Mouse (Mus musculus) hindbrain, embryonic 16.5 days (tissue): ENCODE data around the gene Trappc3l. TPM values are rescaled to one million over a fixed set of nuclear protein-coding genes. Genes with fewer than 3 reads are reported as not detected.

ENCODE experiments used
- ATAC-seq: fragments of 200-750 bp; cut with Nextera tagmentation; 2 replicates; pipeline ENCODE4 v1.8.0; 2017; ENCODE audit warnings: moderate TSS enrichment, moderate library complexity
- H3K27ac ChIP-seq: fragments of 300-500 bp; sonication (generic); 2 replicates; pipeline ENCODE4 v1.5.1; 2014; ENCODE audit warnings: low read depth, mild to moderate bottlenecking, control low read depth, low read length, moderate library complexity
- H3K27me3 ChIP-seq: fragments of 300-500 bp; sonication (generic); replicated peaks from 2 replicates; pipeline ENCODE4 v1.6.1; 2014; ENCODE audit warnings: low read length; ENCODE audit not compliant: control insufficient read depth, insufficient read depth
- H3K36me3 ChIP-seq: fragments of 300-500 bp; sonication (generic); 2 replicates; pipeline ENCODE4 v1.6.1; 2014; ENCODE audit warnings: mild to moderate bottlenecking, low read length, moderate library complexity, mixed read lengths; ENCODE audit not compliant: control insufficient read depth, insufficient read depth
- H3K4me1 ChIP-seq: fragments of 300-500 bp; sonication (generic); 2 replicates; pipeline ENCODE4 v1.6.1; 2014; ENCODE audit warnings: low read depth, low read length; ENCODE audit not compliant: control insufficient read depth, insufficient read depth
- H3K4me2 ChIP-seq: fragments of 300-500 bp; sonication (generic); 2 replicates; pipeline ENCODE4 v1.6.1; 2014; ENCODE audit warnings: mild to moderate bottlenecking, low read length, control low read depth, moderate library complexity
- H3K4me3 ChIP-seq: fragments of 300-500 bp; sonication (generic); 2 replicates; pipeline ENCODE4 v1.5.1; 2014; ENCODE audit warnings: mild to moderate bottlenecking, low read length, control low read depth, moderate library complexity
- H3K9ac ChIP-seq: fragments of 300-500 bp; sonication (generic); 2 replicates; pipeline ENCODE4 v1.6.1; 2014; ENCODE audit warnings: low read depth, mild to moderate bottlenecking, control low read depth, low read length, moderate library complexity
- H3K9me3 ChIP-seq: fragments of 300-500 bp; sonication (generic); 2 replicates; pipeline ENCODE4 v1.6.1; 2014; ENCODE audit warnings: mild to moderate bottlenecking, low read length, moderate library complexity; ENCODE audit not compliant: control insufficient read depth
- WGBS: fragments of 180-500 bp; shearing (Covaris S2); extraction: QIAGEN DNeasy Blood & Tissue Kit; methylation state at CpG from one replicate; pipeline ENCODE4 v1.1.7; 2014; 5-methylcytosine and 5-hydroxymethylcytosine counted together
- polyA plus RNA-seq: library from polyadenylated mRNA; unstranded; fragments of >200 nt; fragmentation: Nextera tagmentation; extraction: Ambion mirVana; gene quantifications from 2 replicates; pipeline ENCODE4 v1.2.1, GENCODE M21; 2015

The Trappc3l gene
- polyA plus RNA-seq, 1 experiment from 2014 or later = not detected

GRCm38 (mm10) chr10:34117131-34117530 is 79.7 kb downstream of the Trappc3l start:
- Histone ChIP-seq H3K4me3 (no peak overlapping the region), H3K9me3 (no peaks in the 10 kb centered on the region), H3K27ac (no peak overlapping the region), H3K9ac (no peak overlapping the region), H3K4me2 (no peak overlapping the region), H3K36me3 (no peaks in the 10 kb centered on the region), H3K27me3 (no peaks in the 10 kb centered on the region), H3K4me1 (no peaks in the 10 kb centered on the region)
- no peak for ATAC-seq
- 76% methylated on average over 3 of the region's 3 CpGs for WGBS

GRCm38 (mm10) chr10:34117770-34118169 is 80.4 kb downstream of the Trappc3l start:
- H3K27me3 ChIP-seq = no peaks in the 10 kb centered on the region
- no peaks in the 10 kb centered on the region for H3K4me1 ChIP-seq
- H3K36me3 ChIP-seq = no peaks in the 10 kb centered on the region
- no peak overlapping the region for H3K27ac ChIP-seq
- no peak for ATAC-seq
- H3K4me2 ChIP-seq = no peak overlapping the region
- no peaks in the 10 kb centered on the region for H3K9me3 ChIP-seq
- H3K4me3 ChIP-seq = no peak overlapping the region
- H3K9ac ChIP-seq = no peak overlapping the region

GRCm38 (mm10) chr10:34118421-34118820 is 81.0 kb downstream of the Trappc3l start:
- WGBS = 93% methylated on average over 2 of the region's 2 CpGs
- Histone ChIP-seq H3K4me2 (no peak overlapping the region), H3K9me3 (no peaks in the 10 kb centered on the region), H3K4me1 (no peaks in the 10 kb centered on the region), H3K36me3 (no peaks in the 10 kb centered on the region), H3K27ac (no peak overlapping the region), H3K9ac (no peak overlapping the region), H3K4me3 (no peak overlapping the region), H3K27me3 (no peaks in the 10 kb centered on the region)
- no peak for ATAC-seq

- Histone ChIP-seq H3K9me3 (no peaks in the 10 kb centered on the region), H3K36me3 (no peaks in the 10 kb centered on the region), H3K4me2 (peak within 1 kb of the TSS; percentile 71), H3K4me3 (peak within 1 kb of the TSS; percentile 56), H3K27ac (no peak within 1 kb of the TSS), H3K9ac (peak within 1 kb of the TSS; percentile 69), H3K4me1 (no peaks in the 10 kb centered on the region), H3K27me3 (no peaks in the 10 kb centered on the region)
- WGBS = 17% methylated on average over 42 of the region's 44 CpGs
- ATAC-seq = peak; percentile 92
Observed at GRCm38 (mm10) chr10:34127392-34128378, 90.3 kb downstream of the Trappc3l start, which contains the start of gene Calhm6. TSS of gene Calhm6 (minus strand) at chr10:34127984.

- no peak overlapping the region for H3K9ac ChIP-seq
- H3K4me2 ChIP-seq = no peak overlapping the region
- H3K4me3 ChIP-seq = no peak overlapping the region
- ATAC-seq = no peak
- H3K27ac ChIP-seq = no peak overlapping the region
- no peaks in the 10 kb centered on the region for H3K27me3 ChIP-seq
- WGBS = 84% methylated on average over 6 of the region's 6 CpGs
- no peaks in the 10 kb centered on the region for H3K36me3 ChIP-seq
- H3K4me1 ChIP-seq = no peaks in the 10 kb centered on the region
- no peaks in the 10 kb centered on the region for H3K9me3 ChIP-seq
Observed at GRCm38 (mm10) chr10:34128391-34128790, 91.0 kb downstream of the Trappc3l start.

- Histone ChIP-seq H3K4me3 (no peak overlapping the region), H3K36me3 (no peaks in the 10 kb centered on the region), H3K4me2 (no peak overlapping the region), H3K4me1 (no peaks in the 10 kb centered on the region), H3K9me3 (no peaks in the 10 kb centered on the region), H3K27ac (no peak overlapping the region), H3K27me3 (no peaks in the 10 kb centered on the region), H3K9ac (no peak overlapping the region)
- ATAC-seq = no peak
- 68% methylated on average over 2 of the region's 2 CpGs for WGBS
Observed at GRCm38 (mm10) chr10:34131356-34131755, 94.0 kb downstream of the Trappc3l start.

GRCm38 (mm10) chr10:34136432-34136831 is 99.0 kb downstream of the Trappc3l start:
- H3K4me2 ChIP-seq = no peak overlapping the region
- no peak for ATAC-seq
- H3K4me1 ChIP-seq = no peaks in the 10 kb centered on the region
- H3K36me3 ChIP-seq = no peaks in the 10 kb centered on the region
- H3K27ac ChIP-seq = no peak overlapping the region
- no peak overlapping the region for H3K4me3 ChIP-seq
- 15% methylated on average over 6 of the region's 6 CpGs for WGBS
- H3K9ac ChIP-seq = no peak overlapping the region
- H3K9me3 ChIP-seq = peaks cover 2% of the 10 kb centered on the region; the same call in 1 of the 2 replicates
- H3K27me3 ChIP-seq = no peaks in the 10 kb centered on the region

- no peak overlapping the region for H3K9ac ChIP-seq
- H3K9me3 ChIP-seq = peaks cover 4% of the 10 kb centered on the region; the same call in 1 of the 2 replicates
- H3K27ac ChIP-seq = no peak overlapping the region
- H3K4me1 ChIP-seq = no peaks in the 10 kb centered on the region
- no peaks in the 10 kb centered on the region for H3K36me3 ChIP-seq
- H3K4me3 ChIP-seq = no peak overlapping the region
- 65% methylated on average over 6 of the region's 6 CpGs for WGBS
- H3K27me3 ChIP-seq = no peaks in the 10 kb centered on the region
- H3K4me2 ChIP-seq = no peak overlapping the region
- ATAC-seq = no peak
Observed at GRCm38 (mm10) chr10:34138027-34138426, 100.6 kb downstream of the Trappc3l start.

GRCm38 (mm10) chr10:34139768-34140167 is 102.4 kb downstream of the Trappc3l start:
- ATAC-seq = no peak
- H3K4me2 ChIP-seq = no peak overlapping the region
- H3K4me3 ChIP-seq = no peak overlapping the region
- H3K9ac ChIP-seq = no peak overlapping the region
- no peaks in the 10 kb centered on the region for H3K4me1 ChIP-seq
- H3K27me3 ChIP-seq = no peaks in the 10 kb centered on the region
- WGBS = 76% methylated on average over 4 of the region's 4 CpGs
- H3K9me3 ChIP-seq = peaks cover 4% of the 10 kb centered on the region; the same call in 1 of the 2 replicates
- H3K36me3 ChIP-seq = no peaks in the 10 kb centered on the region
- no peak overlapping the region for H3K27ac ChIP-seq
